Mouse (Mus musculus) cerebellum, adult 11-12 months (tissue): Measurements from ENCODE around the gene Gm20715.
"Not testable (repeated sequence)": the region's sequence is repeated elsewhere in the genome, so short reads cannot be mapped to it uniquely, and the experiment has no call there.

Experiments
- DNase-seq: peaks from one replicate; pipeline ENCODE4 v3.0.0; 2022

The Gm20715 gene

GRCm38 (mm10) chr7:6430342-6430741 lies 20.3 kb downstream of the Gm20715 start:
- no peak for DNase-seq

- no peak for DNase-seq
These were observed 28.3 kb downstream of the Gm20715 start, which contains the start of gene Olfr1344 for GRCm38 (mm10) chr7:6438388-6438787. TSS of gene Olfr1344 (plus strand) at chr7:6438688.

GRCm38 (mm10) chr7:6441173-6441572 lies 31.1 kb downstream of the Gm20715 start:
- no peak for DNase-seq

GRCm38 (mm10) chr7:6447771-6448170 lies 37.7 kb downstream of the Gm20715 start:
- DNase-seq, result no peak

- no peak for DNase-seq
These were observed 45.8 kb downstream of the Gm20715 start, which contains the start of gene Olfr1336 for GRCm38 (mm10) chr7:6455868-6456267. TSS of gene Olfr1336 (plus strand) at chr7:6456168.

- DNase-seq, result no peak
These were observed 46.3 kb downstream of the Gm20715 start for GRCm38 (mm10) chr7:6456399-6456798.

- DNase-seq, result no peak
These were observed 56.9 kb downstream of the Gm20715 start, which contains the start of gene Olfr1346 for GRCm38 (mm10) chr7:6466951-6467350. TSS of gene Olfr1346 (plus strand) at chr7:6467101.

GRCm38 (mm10) chr7:6477633-6478032 lies 67.6 kb downstream of the Gm20715 start:
- DNase-seq, result not testable (repeated sequence)

- DNase-seq, result no peak
These were observed 76.8 kb downstream of the Gm20715 start, which contains the start of gene Olfr5 for GRCm38 (mm10) chr7:6486841-6487240. TSS of gene Olfr5 (minus strand) at chr7:6486941.
